Mouse (Mus musculus) left cerebral cortex, postnatal 25 days (tissue): ENCODE measurements around the gene Ccdc12. TPM values are rescaled to one million over a fixed set of nuclear protein-coding genes. Genes with fewer than 3 reads are reported as not detected.

Source experiments
- DNase-seq, 2 experiments: peaks; one replicate each; pipeline ENCODE4 v3.0.0; 2022; ENCODE audit warnings: low spot score in 2 of 2, mixed read lengths in 1 of 2
- intact Hi-C: fragments of 180-260 bp; cut with DNase I; formaldehyde crosslinking; loops from one replicate; pipeline ENCODE4 v1.15.1; 2025
- total RNA-seq, 2 experiments: library from RNA; stranded (reverse); gene quantifications; 2 replicates each; pipeline ENCODE4 v1.2.3; 2021

The Ccdc12 gene
- total RNA-seq, 2 experiments from 2014 or later: 47.2 to 55.7 TPM

GRCm38 (mm10) chr9:110642812-110643524 lies 13.3 kb upstream of the Ccdc12 start:
- intact Hi-C loops: loop anchor here (5.0 kb wide), 1 partner anchor 129 kb away; no protein-coding TSS in a partner anchor
- DNase-seq: no peak

GRCm38 (mm10) chr9:110643787-110644186 lies 12.5 kb upstream of the Ccdc12 start:
- intact Hi-C loops: loop anchor here (5.0 kb wide), 1 partner anchor 129 kb away; no protein-coding TSS in a partner anchor

GRCm38 (mm10) chr9:110644295-110644694 lies 12.0 kb upstream of the Ccdc12 start:
- DNase-seq: no peak
- intact Hi-C loops: loop anchor here (5.0 kb wide), 1 partner anchor 128 kb away; no protein-coding TSS in a partner anchor

More at GRCm38 (mm10) chr9:110643787-110644186, 12.5 kb upstream of the Ccdc12 start:
- no peak for DNase-seq

GRCm38 (mm10) chr9:110645219-110645618 lies 11.1 kb upstream of the Ccdc12 start:
- intact Hi-C loops: no loop called here
- DNase-seq: no peak

GRCm38 (mm10) chr9:110649775-110650174 lies 6.5 kb upstream of the Ccdc12 start:
- DNase-seq: no peak

GRCm38 (mm10) chr9:110651931-110652722 lies 4.2 kb upstream of the Ccdc12 start:
- DNase-seq: no peak
- intact Hi-C loops: no loop called here

More at GRCm38 (mm10) chr9:110649775-110650174, 6.5 kb upstream of the Ccdc12 start:
- intact Hi-C loops: no loop called here

- intact Hi-C loops: no loop called here
- no peak for DNase-seq
Measured at GRCm38 (mm10) chr9:110652963-110653654, 3.2 kb upstream of the Ccdc12 start.

- intact Hi-C loops: no loop called here
- DNase-seq: peak; percentile 80 to 83
Measured at GRCm38 (mm10) chr9:110653655-110654461, 2.4 kb upstream of the Ccdc12 start, which contains the start of gene Nbeal2. TSS of gene Nbeal2 (minus strand) at chr9:110654161.

- intact Hi-C loops: no loop called here
- no peak for DNase-seq
Measured at GRCm38 (mm10) chr9:110654726-110655650, 1.3 kb upstream of the Ccdc12 start.

GRCm38 (mm10) chr9:110655651-110656007 lies 674 bp upstream of the Ccdc12 start:
- intact Hi-C loops: no loop called here
- DNase-seq: no peak

GRCm38 (mm10) chr9:110657474-110658078 lies 1.3 kb downstream of the Ccdc12 start:
- intact Hi-C loops: no loop called here
- no peak for DNase-seq

GRCm38 (mm10) chr9:110659521-110659920 lies 3.2 kb downstream of the Ccdc12 start:
- no peak for DNase-seq
- intact Hi-C loops: no loop called here

GRCm38 (mm10) chr9:110660208-110660607 lies 3.9 kb downstream of the Ccdc12 start:
- DNase-seq: no peak
- intact Hi-C loops: no loop called here

GRCm38 (mm10) chr9:110660856-110661612 lies 4.7 kb downstream of the Ccdc12 start:
- DNase-seq: no peak
- intact Hi-C loops: no loop called here

GRCm38 (mm10) chr9:110662844-110663243 lies 6.5 kb downstream of the Ccdc12 start:
- intact Hi-C loops: no loop called here
- DNase-seq: no peak

GRCm38 (mm10) chr9:110665912-110666311 lies 9.6 kb downstream of the Ccdc12 start:
- no peak for DNase-seq
- intact Hi-C loops: no loop called here

GRCm38 (mm10) chr9:110666374-110666773 lies 10.1 kb downstream of the Ccdc12 start:
- intact Hi-C loops: no loop called here
- no peak for DNase-seq
